Mouse (Mus musculus): ENCODE data around the gene Rps12. TPM values are rescaled to one million over a fixed set of nuclear protein-coding genes. Genes with fewer than 3 reads are reported as not detected.

Rps12 gene
- 112 and 1,195 TPM in 2 replicates for polyA plus RNA-seq (2012; ENCODE audit: low replicate concordance)

DNA sequence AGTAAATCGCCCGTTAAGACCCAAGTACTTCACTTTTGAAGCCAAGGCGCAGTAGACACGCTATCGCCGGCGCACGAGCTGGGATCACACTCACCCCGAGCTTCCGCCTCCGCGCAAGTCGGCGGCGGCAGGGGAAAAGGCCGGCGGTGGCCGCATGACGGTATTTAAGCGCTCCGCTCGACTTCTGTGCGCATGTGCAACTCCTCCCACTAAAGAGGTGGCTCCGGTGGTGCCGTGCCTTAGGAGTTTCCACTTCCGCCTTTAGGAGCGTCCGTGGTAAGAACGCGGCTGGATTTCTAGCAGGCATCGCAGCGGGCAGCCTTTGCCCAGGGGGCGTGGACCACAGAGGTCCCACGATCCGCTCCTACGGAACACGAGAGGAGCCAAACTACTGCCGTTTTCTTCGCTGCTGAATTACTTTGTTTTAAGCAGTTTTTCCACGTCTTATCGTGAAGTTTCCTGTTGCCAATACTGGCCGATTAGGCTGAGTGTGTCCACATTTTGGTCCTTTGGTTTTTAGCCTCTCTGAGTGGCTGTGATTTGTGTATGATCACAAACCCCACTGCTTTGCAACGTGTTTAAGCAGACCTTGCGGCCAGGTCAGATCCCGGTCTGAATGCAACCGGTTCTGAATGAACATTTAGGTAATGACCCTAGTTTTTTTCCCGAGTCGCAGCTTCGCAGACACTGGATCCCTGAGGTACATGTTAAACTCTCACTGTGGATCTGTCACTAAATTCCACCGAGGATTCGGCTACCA lies at the start of gene Rps12:
Gene Rps12 (minus strand): TSS at position 214 of the 760 bp plus-strand sequence.

DNA sequence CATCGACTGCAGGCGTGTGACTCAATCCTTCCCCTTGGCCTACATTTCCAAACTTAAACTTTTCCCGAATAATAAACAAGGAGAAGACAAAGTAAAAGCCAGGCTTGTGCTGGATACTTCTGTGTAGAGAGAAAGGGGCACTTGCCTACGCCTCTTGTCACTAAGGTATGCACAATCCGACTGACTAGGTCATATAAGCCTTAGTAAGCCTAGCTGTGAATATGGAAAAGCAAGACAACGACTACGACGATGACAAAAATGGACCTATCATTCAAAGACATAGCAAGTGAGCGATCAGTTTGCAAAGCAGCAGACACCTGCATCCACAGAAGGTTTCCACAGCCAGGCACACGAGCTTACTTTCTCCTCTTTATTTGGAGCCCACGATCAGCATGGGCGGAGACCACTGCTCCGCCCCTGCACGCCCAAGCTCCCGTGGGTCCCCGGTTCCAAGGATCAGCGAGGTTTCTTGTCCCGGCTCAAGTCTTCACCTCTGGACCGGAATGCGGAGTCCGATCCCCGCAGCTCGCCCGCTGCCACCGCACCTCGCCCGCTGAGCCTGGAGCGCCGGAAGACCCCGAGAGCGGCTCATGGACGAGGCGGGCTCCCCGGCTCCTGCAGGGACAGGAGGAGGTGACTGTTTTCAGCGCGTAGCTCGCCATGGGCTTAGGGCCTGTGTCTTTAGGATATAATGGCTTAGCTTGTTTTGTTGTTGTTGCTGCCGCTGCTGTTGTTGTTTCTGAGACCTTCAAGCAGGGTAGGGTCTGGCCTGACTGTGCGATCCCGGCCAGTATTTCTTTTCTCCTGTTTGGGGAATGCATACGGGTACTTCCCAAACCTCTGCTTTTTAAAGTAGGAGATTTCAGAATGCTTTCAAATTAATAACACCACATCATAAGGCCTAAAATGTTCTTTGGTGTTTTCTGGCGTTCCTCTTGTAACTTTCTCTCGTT lies 9.8 kb upstream of the Rps12 start, which contains the start of gene Slc18b1:
Gene Slc18b1 (plus strand): TSS at position 436 of the 953 bp plus-strand sequence.

Other genes with a start within 250 kb of the Rps12 start
- 0.29 and 1.0 TPM in 2 replicates for gene Slc18b1, start 9.7 kb upstream of the Rps12 start, polyA plus RNA-seq (2012; ENCODE audit: low replicate concordance)
- gene Vnn3, start 64.2 kb upstream of the Rps12 start, polyA plus RNA-seq (2012; ENCODE audit: low replicate concordance), result 0.17 and 0.43 TPM in 2 replicates
- not detected in 2 replicates for gene Vnn1, start 107.4 kb upstream of the Rps12 start, polyA plus RNA-seq (2012; ENCODE audit: low replicate concordance)
- not detected in 2 replicates for gene Taar1, start 133.1 kb upstream of the Rps12 start, polyA plus RNA-seq (2012; ENCODE audit: low replicate concordance)
- gene Taar2, start 151.3 kb upstream of the Rps12 start, polyA plus RNA-seq (2012; ENCODE audit: low replicate concordance), result not detected in 2 replicates
- gene Taar3, start 162.3 kb upstream of the Rps12 start, polyA plus RNA-seq (2012; ENCODE audit: low replicate concordance), result not detected in 2 replicates
- gene Taar4, start 173.2 kb upstream of the Rps12 start, polyA plus RNA-seq (2012; ENCODE audit: low replicate concordance), result not detected in 2 replicates
- not detected in 2 replicates for gene Taar5, start 183.4 kb upstream of the Rps12 start, polyA plus RNA-seq (2012; ENCODE audit: low replicate concordance)
- gene Taar6, start 198.4 kb upstream of the Rps12 start, polyA plus RNA-seq (2012; ENCODE audit: low replicate concordance), result not detected in 2 replicates
- gene Taar7a, start 206.2 kb upstream of the Rps12 start, polyA plus RNA-seq (2012; ENCODE audit: low replicate concordance), result not detected in 2 replicates
- gene Taar7b, start 212.7 kb upstream of the Rps12 start, polyA plus RNA-seq (2012; ENCODE audit: low replicate concordance), result not detected in 2 replicates
- not detected in 2 replicates for gene Taar7d, start 239.9 kb upstream of the Rps12 start, polyA plus RNA-seq (2012; ENCODE audit: low replicate concordance)

Data from hematopoietic multipotent progenitor cell, adult 10-12 weeks (in vitro differentiated cells).